Mouse (Mus musculus) spleen, adult 2 months (tissue): ENCODE results near the gene Zmym6. TPM values are rescaled to one million over a fixed set of nuclear protein-coding genes. Genes with fewer than 3 reads are reported as not detected.
A peak's percentile ranks its signal among the peaks of the same experiment; 100 is the strongest.

Source experiments
- DNase-seq, 2 experiments: peaks; one replicate each; pipeline versions ENCODE4 v3.0.0 to v3.0.0-alpha.2; 2012 to 2021; ENCODE audit warnings: low spot score in 2 of 2, low read depth in 1 of 2
- H3K27ac ChIP-seq: fragments of 200-500 bp; 2 replicates; pipeline ENCODE4 v1.5.1; 2012; ENCODE audit warnings: low read length, inconsistent platforms; ENCODE audit not compliant: insufficient read depth
- H3K27me3 ChIP-seq: fragments of 200-500 bp; 2 replicates; pipeline ENCODE4 v1.6.1; 2012; ENCODE audit warnings: mild to moderate bottlenecking, moderate library complexity, low read length, inconsistent platforms; ENCODE audit not compliant: control insufficient read depth, insufficient read depth
- H3K36me3 ChIP-seq: fragments of 200-500 bp; 2 replicates; pipeline ENCODE4 v1.6.1; 2012; ENCODE audit warnings: mild to moderate bottlenecking, low read length, inconsistent platforms; ENCODE audit not compliant: control insufficient read depth, insufficient read depth
- H3K4me1 ChIP-seq: fragments of 200-500 bp; 2 replicates; pipeline ENCODE4 v1.6.1; 2011; ENCODE audit warnings: inconsistent platforms; ENCODE audit not compliant: control insufficient read depth, insufficient read depth, insufficient read length
- H3K4me3 ChIP-seq: fragments of 200-500 bp; 2 replicates; pipeline ENCODE4 v1.5.1; 2011; ENCODE audit warnings: mild to moderate bottlenecking, inconsistent platforms; ENCODE audit not compliant: insufficient read depth, insufficient read length; ENCODE audit errors: extremely low read depth
- CTCF ChIP-seq: fragments of 200-500 bp; IDR thresholded peaks from 2 replicates; pipeline ENCODE4 v1.5.1; 2011; ENCODE audit warnings: mild to moderate bottlenecking, inconsistent platforms; ENCODE audit not compliant: insufficient read depth, insufficient read length, insufficient replicate concordance; ENCODE audit errors: extremely low read depth
- POLR2A ChIP-seq: fragments of 200-500 bp; IDR thresholded peaks from 2 replicates; pipeline ENCODE4 v1.6.1; 2011; ENCODE audit warnings: low read depth, low read length, inconsistent platforms
- WGBS: fragments of 180-500 bp; shearing (Covaris S2); methylation state at CpG from one replicate; pipeline ENCODE4 v1.1.7; 2018; 5-methylcytosine and 5-hydroxymethylcytosine counted together
- polyA plus RNA-seq: library from polyadenylated mRNA; depleted of rRNA; stranded (reverse); fragments of >200 nt; gene quantifications from 2 replicates; pipeline ENCODE4 v1.2.3, GENCODE M21; 2012; rRNA removed

The Zmym6 gene
- polyA plus RNA-seq, 1 experiment = 3.1 TPM

- WGBS = 1% methylated on average over 43 of the region's 67 CpGs
- peaks cover 19% of the 10 kb centered on the region for H3K27me3 ChIP-seq
Measured at GRCm38 (mm10) chr4:127168914-127169345, 91.7 kb downstream of the Zmym6 start, which contains the start of gene Dlgap3. Gene Dlgap3, plus strand, starts transcription at chr4:127169204.

GRCm38 (mm10) chr4:127169346-127170221 is 92.4 kb downstream of the Zmym6 start:
- WGBS = 4% methylated on average over 51 of the region's 51 CpGs
- peaks cover 8% of the 10 kb centered on the region for H3K4me1 ChIP-seq
- H3K4me3 ChIP-seq = peak overlapping the region; percentile 39
- no peak overlapping the region for H3K27ac ChIP-seq
- no peak for TF ChIP-seq CTCF
- TF ChIP-seq POLR2A = no peak
- DNase-seq = no peak
- H3K36me3 ChIP-seq = no peaks in the 10 kb centered on the region
- peaks cover 19% of the 10 kb centered on the region for H3K27me3 ChIP-seq

More at GRCm38 (mm10) chr4:127168914-127169345, 91.7 kb downstream of the Zmym6 start, which contains the start of gene Dlgap3:
- peak within 1 kb of the TSS; percentile 39 for H3K4me3 ChIP-seq
- no peaks in the 10 kb centered on the region for H3K36me3 ChIP-seq
- DNase-seq = no peak
- peaks cover 8% of the 10 kb centered on the region for H3K4me1 ChIP-seq
- no peak within 1 kb of the TSS for H3K27ac ChIP-seq
- TF ChIP-seq POLR2A = no peak
- TF ChIP-seq CTCF = no peak

GRCm38 (mm10) chr4:127170866-127171265 is 93.7 kb downstream of the Zmym6 start:
- no peaks in the 10 kb centered on the region for H3K36me3 ChIP-seq
- H3K4me3 ChIP-seq = no peak overlapping the region
- peaks cover 19% of the 10 kb centered on the region for H3K27me3 ChIP-seq
- TF ChIP-seq CTCF (no peak), POLR2A (no peak)
- WGBS = 53% methylated on average over 5 of the region's 5 CpGs
- H3K27ac ChIP-seq = no peak overlapping the region
- peaks cover 8% of the 10 kb centered on the region for H3K4me1 ChIP-seq
- no peak for DNase-seq

- H3K4me3 ChIP-seq = no peak overlapping the region
- peaks cover 8% of the 10 kb centered on the region for H3K4me1 ChIP-seq
- no peak overlapping the region for H3K27ac ChIP-seq
- 50% methylated on average over 4 of the region's 4 CpGs for WGBS
- H3K27me3 ChIP-seq = peaks cover 19% of the 10 kb centered on the region
- DNase-seq = no peak
- TF ChIP-seq CTCF = no peak
- TF ChIP-seq POLR2A = no peak
- H3K36me3 ChIP-seq = no peaks in the 10 kb centered on the region
Measured at GRCm38 (mm10) chr4:127171341-127171905, 94.2 kb downstream of the Zmym6 start.

- Histone ChIP-seq H3K4me1 (peaks cover 8% of the 10 kb centered on the region), H3K27me3 (peaks cover 19% of the 10 kb centered on the region), H3K27ac (no peak overlapping the region), H3K4me3 (no peak overlapping the region), H3K36me3 (no peaks in the 10 kb centered on the region)
- DNase-seq = no peak
- 37% methylated on average over 7 of the region's 7 CpGs for WGBS
- TF ChIP-seq CTCF (no peak), POLR2A (no peak)
Measured at GRCm38 (mm10) chr4:127172119-127172518, 94.9 kb downstream of the Zmym6 start.

GRCm38 (mm10) chr4:127172614-127173013 is 95.4 kb downstream of the Zmym6 start:
- no peaks in the 10 kb centered on the region for H3K36me3 ChIP-seq
- peaks cover 8% of the 10 kb centered on the region for H3K4me1 ChIP-seq
- no peak overlapping the region for H3K27ac ChIP-seq
- no peak overlapping the region for H3K4me3 ChIP-seq
- H3K27me3 ChIP-seq = peaks cover 19% of the 10 kb centered on the region
- TF ChIP-seq POLR2A (no peak), CTCF (no peak)
- DNase-seq = no peak
- WGBS = 67% methylated on average over 4 of the region's 4 CpGs

- peaks cover 16% of the 10 kb centered on the region for H3K27me3 ChIP-seq
Measured at GRCm38 (mm10) chr4:127173461-127173860, 96.3 kb downstream of the Zmym6 start.

More at GRCm38 (mm10) chr4:127173461-127173860, 96.3 kb downstream of the Zmym6 start:
- DNase-seq = no peak
- peaks cover 8% of the 10 kb centered on the region for H3K4me1 ChIP-seq
- H3K4me3 ChIP-seq = no peak overlapping the region
- H3K27ac ChIP-seq = no peak overlapping the region
- TF ChIP-seq POLR2A (no peak), CTCF (no peak)
- WGBS = 5% methylated on average over 8 of the region's 8 CpGs
- H3K36me3 ChIP-seq = no peaks in the 10 kb centered on the region

Other genes starting within 250 kb of the Zmym6 start
- 2.5 TPM in 2 replicates for gene Zmym4, start 109.2 kb upstream of the Zmym6 start, polyA plus RNA-seq
- gene Sfpq, start 56.1 kb upstream of the Zmym6 start, polyA plus RNA-seq = 51.4 and 71.4 TPM in 2 replicates
- 1.0 and 1.3 TPM in 2 replicates for gene Zmym1, start 16.2 kb upstream of the Zmym6 start, polyA plus RNA-seq
- 9.2 and 13.4 TPM in 2 replicates for gene Tmem35b, start 46.3 kb downstream of the Zmym6 start, polyA plus RNA-seq
- 0.85 and 1.1 TPM in 2 replicates for gene Dlgap3, start 91.8 kb downstream of the Zmym6 start, polyA plus RNA-seq
- gene Smim12, start 166.4 kb downstream of the Zmym6 start, polyA plus RNA-seq = 19.3 and 28.6 TPM in 2 replicates
- 15.4 and 18.1 TPM in 2 replicates for gene Gja4, start 236.7 kb downstream of the Zmym6 start, polyA plus RNA-seq